15 mouse cellular contexts compared by ENCODE assay signal in genomic region chr19:14226521-14226920, GRCm38 (mm10).
DNase-seq lines count a peak whose midpoint lies in the region; ATAC-seq lines count a peak whose summit lies in the region.
"Had no signal": no experiment of that assay in that cellular context is flagged by ENCODE, and none has a peak within 500 bp of the region (broad histone marks: within the 10 kb centered on the region; RNA-seq: fewer than 3 reads in every experiment).

No protein-coding gene starts in this region.

- DNase-seq in heart, adult 18-20 months, result peak; percentile 79 to 81
- peak; percentile 56 to 75 for DNase-seq in adrenal gland, postnatal 36 days
- DNase-seq in gastrocnemius, postnatal 25 days, result peak; percentile 84
- DNase-seq in heart, postnatal 4 days, result peak; percentile 58
- DNase-seq in layer of hippocampus, adult 8-10 months (ENCODE audit: low spot score in 2 of 2), result no peak
- DNase-seq in frontal cortex, adult 2 months (ENCODE audit: extremely low spot score in 1 of 2, low spot score in 1 of 2), result no peak
- DNase-seq: layer of hippocampus, adult 9-11 months; liver, embryonic 13.5 days; lung, postnatal 14 days; midbrain, embryonic 14.5 days had no signal

- H3K9me3 ChIP-seq in heart, embryonic 12.5 days (replicated peaks), result no peaks in the 10 kb centered on the region
- H3K9me3 ChIP-seq: forebrain, embryonic 12.5 days; heart, embryonic 15.5 days; kidney, embryonic 15.5 days; liver, embryonic 13.5 days; neural tube, embryonic 12.5 days had no signal

- no peak for ATAC-seq in heart, embryonic 12.5 days (ENCODE audit: insufficient number of reproducible peaks, low FRiP score)

- no peak overlapping the region for H3K27ac ChIP-seq in heart, embryonic 12.5 days (ENCODE audit: poor library complexity, severe bottlenecking)
- H3K27ac ChIP-seq: forebrain, embryonic 12.5 days; heart, embryonic 15.5 days; kidney, embryonic 15.5 days; liver, embryonic 13.5 days; neural tube, embryonic 12.5 days had no signal

- H3K27me3 ChIP-seq in heart, embryonic 12.5 days (replicated peaks), result no peaks in the 10 kb centered on the region
- H3K27me3 ChIP-seq: heart, embryonic 15.5 days; kidney, embryonic 15.5 days; liver, embryonic 13.5 days; neural tube, embryonic 12.5 days had no signal

- H3K4me1 ChIP-seq in heart, embryonic 12.5 days (replicated peaks), result peaks cover 10% of the 10 kb centered on the region
- H3K4me1 ChIP-seq: kidney, embryonic 15.5 days; liver, embryonic 13.5 days; neural tube, embryonic 12.5 days had no signal

- H3K4me3 ChIP-seq in heart, embryonic 12.5 days, result no peak overlapping the region
- H3K4me3 ChIP-seq: forebrain, embryonic 12.5 days; heart, embryonic 15.5 days; kidney, embryonic 15.5 days; liver, embryonic 13.5 days; neural tube, embryonic 12.5 days had no signal

- H3K9ac ChIP-seq in heart, embryonic 12.5 days, result no peak overlapping the region
- H3K9ac ChIP-seq: forebrain, embryonic 12.5 days; heart, embryonic 15.5 days; kidney, embryonic 15.5 days; liver, embryonic 13.5 days; neural tube, embryonic 12.5 days had no signal

- no peaks in the 10 kb centered on the region for H3K36me3 ChIP-seq in heart, embryonic 12.5 days
- H3K36me3 ChIP-seq: forebrain, embryonic 12.5 days; heart, embryonic 15.5 days; kidney, embryonic 15.5 days; liver, embryonic 13.5 days; neural tube, embryonic 12.5 days had no signal

- H3K4me2 ChIP-seq in heart, embryonic 12.5 days, result no peak overlapping the region
- H3K4me2 ChIP-seq: forebrain, embryonic 12.5 days; heart, embryonic 15.5 days; kidney, embryonic 15.5 days; liver, embryonic 13.5 days; neural tube, embryonic 12.5 days had no signal

Comparison
In these comparisons a context has a peak if more than half of its experiments do, and no peak if none do; other contexts are left out.
1. DNase-seq: peak in heart, adult 18-20 months (2 of 2), adrenal gland, postnatal 36 days (2 of 2), gastrocnemius, postnatal 25 days (single experiment) and heart, postnatal 4 days (single experiment); none in layer of hippocampus, adult 8-10 months (0 of 2) and frontal cortex, adult 2 months (0 of 2).